Mouse (Mus musculus): ENCODE results near the gene Tnfaip3.

DNA sequence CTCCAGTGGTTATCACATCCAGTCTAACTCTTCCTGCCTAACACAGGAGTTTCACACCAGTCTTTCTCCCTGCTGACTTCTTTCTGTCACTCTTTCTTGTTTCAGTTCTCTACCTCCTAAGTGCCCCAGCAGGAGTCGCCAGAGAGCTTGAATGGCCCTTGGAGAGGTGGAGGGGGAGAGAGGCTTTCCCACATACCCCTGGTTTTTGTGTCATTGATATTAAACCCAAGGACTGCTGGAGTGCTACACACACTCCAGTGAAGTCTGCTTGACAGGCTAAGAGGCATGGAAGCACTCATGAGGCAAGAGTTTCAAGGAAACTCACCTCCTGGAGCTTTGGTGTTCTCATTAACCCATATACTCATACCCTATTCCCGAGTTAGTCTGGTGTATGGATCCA is 16.0 kb downstream of the Tnfaip3 start:
- TF ChIP-seq POLR2A (IDR thresholded peaks at IDR 0.05; ENCODE audit: insufficient read depth, low read depth, low read length) = no peak
- TF ChIP-seq CTCF (IDR thresholded peaks at IDR 0.05; ENCODE audit: insufficient read depth, low read depth, low read length) = no peak
